Mouse (Mus musculus): ENCODE measurements around the gene Vmn1r36. TPM values are rescaled to one million over a fixed set of nuclear protein-coding genes. Genes with fewer than 3 reads are reported as not detected.
"Not testable (repeated sequence)": the region's sequence is repeated elsewhere in the genome, so short reads cannot be mapped to it uniquely, and the experiment has no call there.

Vmn1r36 gene
- polyA plus RNA-seq (2015; fragmentation: Nextera tagmentation; extraction: Ambion mirVana) = not detected in 2 replicates

- not testable (repeated sequence) for H3K27me3 ChIP-seq (ENCODE audit: control insufficient read depth, insufficient read depth, low read length); H3K4me1 ChIP-seq (ENCODE audit: control insufficient read depth, insufficient read depth, low read length); H3K4me2 ChIP-seq (ENCODE audit: low read depth, low read length); H3K9ac ChIP-seq (ENCODE audit: low read length); H3K36me3 ChIP-seq (ENCODE audit: control insufficient read depth, insufficient read depth, low read length); H3K9me3 ChIP-seq (replicated peaks; ENCODE audit: control insufficient read depth, low read length); H3K4me3 ChIP-seq (replicated peaks; ENCODE audit: low read length); H3K27ac ChIP-seq (ENCODE audit: low read length); ATAC-seq (ENCODE audit: insufficient read depth, low FRiP score)
- WGBS = 58% methylated on average over 2 of the region's 2 CpGs
These were observed at the start of gene Vmn1r36 for GRCm38 (mm10) chr6:66719068-66719467. Gene Vmn1r36 (minus strand): TSS chr6:66719168.

- H3K27me3 ChIP-seq (ENCODE audit: control insufficient read depth, insufficient read depth, low read length); H3K4me2 ChIP-seq (ENCODE audit: low read depth, low read length); H3K36me3 ChIP-seq (ENCODE audit: control insufficient read depth, insufficient read depth, low read length); H3K9me3 ChIP-seq (replicated peaks; ENCODE audit: control insufficient read depth, low read length); ATAC-seq (ENCODE audit: insufficient read depth, low FRiP score); H3K4me3 ChIP-seq (replicated peaks; ENCODE audit: low read length); H3K4me1 ChIP-seq (ENCODE audit: control insufficient read depth, insufficient read depth, low read length); H3K27ac ChIP-seq (ENCODE audit: low read length); H3K9ac ChIP-seq (ENCODE audit: low read length): not testable (repeated sequence)
These were observed 10.1 kb upstream of the Vmn1r36 start, which contains the start of gene Vmn1r37 for GRCm38 (mm10) chr6:66729082-66729481. Gene Vmn1r37 (plus strand): TSS chr6:66729382.

- Histone ChIP-seq H3K4me3 (replicated peaks; ENCODE audit: low read length) (no peak overlapping the region), H3K27ac (ENCODE audit: low read length) (no peak overlapping the region), H3K4me2 (ENCODE audit: low read depth, low read length) (no peak overlapping the region), H3K27me3 (ENCODE audit: control insufficient read depth, insufficient read depth, low read length) (no peaks in the 10 kb centered on the region), H3K9me3 (replicated peaks; ENCODE audit: control insufficient read depth, low read length) (no peaks in the 10 kb centered on the region), H3K4me1 (ENCODE audit: control insufficient read depth, insufficient read depth, low read length) (no peaks in the 10 kb centered on the region), H3K36me3 (ENCODE audit: control insufficient read depth, insufficient read depth, low read length) (no peaks in the 10 kb centered on the region), H3K9ac (ENCODE audit: low read length) (no peak overlapping the region)
- WGBS = 69% methylated on average over 3 of the region's 3 CpGs
- no peak for ATAC-seq (ENCODE audit: insufficient read depth, low FRiP score)
These were observed 5.1 kb downstream of the Vmn1r36 start for GRCm38 (mm10) chr6:66713854-66714253.

DNA sequence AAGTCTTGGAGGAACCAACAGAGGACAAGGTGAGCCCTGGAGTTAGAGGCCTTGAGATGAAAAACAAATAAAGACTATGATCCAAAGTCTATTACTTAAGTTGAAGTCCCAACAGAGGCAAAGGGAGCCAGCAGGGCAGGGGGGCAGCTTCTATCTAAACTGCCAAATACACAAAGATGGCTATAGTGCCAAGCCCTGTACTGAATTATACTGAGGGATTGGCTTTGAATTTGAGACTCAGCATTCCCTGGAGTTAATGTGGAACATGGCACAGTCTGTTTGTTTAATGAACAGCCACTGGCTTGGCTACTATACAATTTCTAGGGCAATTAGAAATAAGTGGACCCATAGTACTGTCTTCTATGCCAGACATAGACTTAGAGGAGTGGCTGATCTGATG lies 10.1 kb downstream of the Vmn1r36 start:
- H3K27ac ChIP-seq (ENCODE audit: low read length) = no peak overlapping the region
- ATAC-seq (ENCODE audit: insufficient read depth, low FRiP score) = no peak
- no peak overlapping the region for H3K4me2 ChIP-seq (ENCODE audit: low read depth, low read length)
- H3K27me3 ChIP-seq (ENCODE audit: control insufficient read depth, insufficient read depth, low read length) = no peaks in the 10 kb centered on the region
- H3K9ac ChIP-seq (ENCODE audit: low read length) = no peak overlapping the region
- no peak overlapping the region for H3K4me3 ChIP-seq (replicated peaks; ENCODE audit: low read length)
- H3K36me3 ChIP-seq (ENCODE audit: control insufficient read depth, insufficient read depth, low read length) = no peaks in the 10 kb centered on the region
- no peaks in the 10 kb centered on the region for H3K4me1 ChIP-seq (ENCODE audit: control insufficient read depth, insufficient read depth, low read length)
- no peaks in the 10 kb centered on the region for H3K9me3 ChIP-seq (replicated peaks; ENCODE audit: control insufficient read depth, low read length)

DNA sequence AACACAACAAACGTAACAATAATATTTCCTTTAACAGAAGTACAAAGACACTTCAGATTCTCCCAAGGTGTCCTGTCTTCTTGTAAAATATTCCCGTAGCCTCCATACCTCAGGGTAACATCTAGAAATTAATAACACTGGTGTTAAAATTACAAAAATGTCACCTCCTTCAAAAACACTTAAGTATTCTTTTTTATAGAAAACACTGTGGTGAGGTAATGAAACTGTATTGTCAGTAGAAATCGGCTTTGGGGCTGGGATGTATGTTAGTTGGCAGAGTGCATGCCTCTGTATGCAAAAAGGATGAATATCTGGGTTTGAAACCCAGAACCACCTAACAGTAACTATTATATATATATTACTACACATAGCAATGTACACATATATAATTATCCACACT lies 33.2 kb downstream of the Vmn1r36 start, which contains the start of gene Vmn1r35:
Vmn1r35 (minus strand) TSS at position 101 of the 400 bp plus-strand sequence.
- Histone ChIP-seq H3K27me3 (ENCODE audit: control insufficient read depth, insufficient read depth, low read length) (no peaks in the 10 kb centered on the region), H3K9ac (ENCODE audit: low read length) (no peak within 1 kb of the TSS), H3K9me3 (replicated peaks; ENCODE audit: control insufficient read depth, low read length) (no peaks in the 10 kb centered on the region), H3K4me2 (ENCODE audit: low read depth, low read length) (no peak within 1 kb of the TSS), H3K27ac (ENCODE audit: low read length) (no peak within 1 kb of the TSS), H3K36me3 (ENCODE audit: control insufficient read depth, insufficient read depth, low read length) (no peaks in the 10 kb centered on the region), H3K4me3 (replicated peaks; ENCODE audit: low read length) (no peak within 1 kb of the TSS), H3K4me1 (ENCODE audit: control insufficient read depth, insufficient read depth, low read length) (no peaks in the 10 kb centered on the region)
- 79% methylated on average over 3 of the region's 3 CpGs for WGBS
- ATAC-seq (ENCODE audit: insufficient read depth, low FRiP score) = no peak

Other genes starting within 250 kb of the Vmn1r36 start
- gene Mad2l1, start 183.8 kb downstream of the Vmn1r36 start, polyA plus RNA-seq (2015; fragmentation: Nextera tagmentation; extraction: Ambion mirVana) = 74.5 and 82.4 TPM in 2 replicates
- gene Vmn1r32, start 159.1 kb downstream of the Vmn1r36 start, polyA plus RNA-seq (2015; fragmentation: Nextera tagmentation; extraction: Ambion mirVana) = 0.08 TPM in 1 of 2 replicates, not detected in the other
- gene Vmn1r33, start 100.9 kb downstream of the Vmn1r36 start, polyA plus RNA-seq (2015; fragmentation: Nextera tagmentation; extraction: Ambion mirVana) = not detected in 2 replicates
- not detected in 2 replicates for gene Vmn1r34, start 75.3 kb downstream of the Vmn1r36 start, polyA plus RNA-seq (2015; fragmentation: Nextera tagmentation; extraction: Ambion mirVana)
- not detected in 2 replicates for gene Vmn1r35, start 33.3 kb downstream of the Vmn1r36 start, polyA plus RNA-seq (2015; fragmentation: Nextera tagmentation; extraction: Ambion mirVana)
- gene Vmn1r37, start 10.2 kb upstream of the Vmn1r36 start, polyA plus RNA-seq (2015; fragmentation: Nextera tagmentation; extraction: Ambion mirVana) = not detected in 2 replicates
- not detected in 2 replicates for gene Vmn1r38, start 63.5 kb upstream of the Vmn1r36 start, polyA plus RNA-seq (2015; fragmentation: Nextera tagmentation; extraction: Ambion mirVana)
- gene Vmn1r39, start 91.4 kb upstream of the Vmn1r36 start, polyA plus RNA-seq (2015; fragmentation: Nextera tagmentation; extraction: Ambion mirVana) = not detected in 2 replicates
- gene Gng12, start 177.2 kb upstream of the Vmn1r36 start, polyA plus RNA-seq (2015; fragmentation: Nextera tagmentation; extraction: Ambion mirVana) = 132 and 149 TPM in 2 replicates

Measured in stomach, embryonic 16.5 days (tissue).